Mouse (Mus musculus) embryonic facial prominence, embryonic 14.5 days (tissue): ENCODE data around the gene Ocm. TPM values are rescaled to one million over a fixed set of nuclear protein-coding genes. Genes with fewer than 3 reads are reported as not detected.
"Not testable (repeated sequence)": the region's sequence is repeated elsewhere in the genome, so short reads cannot be mapped to it uniquely, and the experiment has no call there.

Experiments
- ATAC-seq: fragments of 200-750 bp; cut with Nextera tagmentation; 2 replicates; pipeline ENCODE4 v1.8.0; 2017; ENCODE audit warnings: low read depth, moderate number of reproducible peaks, moderate TSS enrichment
- DNase-seq: peaks from one replicate; pipeline ENCODE4 v3.0.0-alpha.2; 2015; ENCODE audit warnings: low spot score
- H3K27ac ChIP-seq: fragments of 300-500 bp; sonication (generic); replicated peaks from 2 replicates; pipeline ENCODE4 v1.5.1; 2014; ENCODE audit warnings: low read depth, mild to moderate bottlenecking, low read length, moderate library complexity
- H3K27me3 ChIP-seq: fragments of 300-500 bp; sonication (generic); replicated peaks from 2 replicates; pipeline ENCODE4 v1.6.1; 2014; ENCODE audit warnings: low read length; ENCODE audit not compliant: control insufficient read depth, insufficient read depth
- H3K36me3 ChIP-seq: fragments of 300-500 bp; sonication (generic); 2 replicates; pipeline ENCODE4 v1.6.1; 2014; ENCODE audit warnings: low read length, mixed read lengths; ENCODE audit not compliant: control insufficient read depth, insufficient read depth
- H3K4me1 ChIP-seq: fragments of 300-500 bp; sonication (generic); 2 replicates; pipeline ENCODE4 v1.6.1; 2014; ENCODE audit warnings: antibody characterized with exemption, low read length; ENCODE audit not compliant: control insufficient read depth, insufficient read depth
- H3K4me2 ChIP-seq: fragments of 300-500 bp; sonication (generic); 2 replicates; pipeline ENCODE4 v1.6.1; 2014; ENCODE audit warnings: low read depth, mild to moderate bottlenecking, low read length, moderate library complexity, mixed read lengths
- H3K4me3 ChIP-seq: fragments of 300-500 bp; sonication (generic); 2 replicates; pipeline ENCODE4 v1.5.1; 2014; ENCODE audit warnings: low read depth, mild to moderate bottlenecking, low read length
- H3K9ac ChIP-seq: fragments of 300-500 bp; sonication (generic); 2 replicates; pipeline ENCODE4 v1.6.1; 2014; ENCODE audit warnings: low read depth, mild to moderate bottlenecking, low read length, moderate library complexity, mixed read lengths
- H3K9me3 ChIP-seq: fragments of 300-500 bp; sonication (generic); 2 replicates; pipeline ENCODE4 v1.6.1; 2016; ENCODE audit warnings: low read length; ENCODE audit not compliant: control insufficient read depth
- WGBS: fragments of 180-500 bp; shearing (Covaris S2); extraction: QIAGEN DNeasy Blood & Tissue Kit; methylation state at CpG from one replicate; pipeline ENCODE4 v1.1.7; 2014; 5-methylcytosine and 5-hydroxymethylcytosine counted together
- polyA plus RNA-seq: library from polyadenylated mRNA; unstranded; fragments of >200 nt; fragmentation: Nextera tagmentation; extraction: Ambion mirVana; gene quantifications from 2 replicates; pipeline ENCODE4 v1.2.1, GENCODE M21; 2014

Gene Ocm
- polyA plus RNA-seq, 1 experiment from 2014 or later: 1.1 TPM

DNA sequence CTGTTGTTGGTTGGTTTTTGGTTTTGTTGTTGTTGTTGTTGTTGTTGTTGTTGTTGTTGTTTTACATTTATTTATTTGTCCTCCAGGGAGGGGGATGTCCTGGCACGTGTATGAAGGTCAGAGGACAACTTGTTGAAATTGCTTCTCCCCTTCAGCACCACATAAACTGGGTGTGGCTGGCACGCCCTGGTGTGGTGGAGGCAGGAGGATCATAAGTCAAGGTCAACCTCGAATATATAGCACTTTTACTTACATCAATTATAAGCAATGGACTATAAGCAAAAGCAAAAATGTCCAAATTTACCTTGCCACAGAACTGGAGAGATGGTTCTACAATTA is 11.2 kb downstream of the Ocm start:
- Histone ChIP-seq H3K27me3 (no peaks in the 10 kb centered on the region), H3K36me3 (peaks cover 24% of the 10 kb centered on the region), H3K27ac (no peak overlapping the region), H3K4me3 (peak overlapping the region; percentile 92; the same call in 1 of the 2 replicates), H3K4me1 (no peaks in the 10 kb centered on the region), H3K9me3 (no peaks in the 10 kb centered on the region), H3K4me2 (peak overlapping the region; percentile 57), H3K9ac (no peak overlapping the region)
- WGBS: 78% methylated on average over 3 of the region's 3 CpGs
- DNase-seq (no peak), ATAC-seq (no peak)

DNA sequence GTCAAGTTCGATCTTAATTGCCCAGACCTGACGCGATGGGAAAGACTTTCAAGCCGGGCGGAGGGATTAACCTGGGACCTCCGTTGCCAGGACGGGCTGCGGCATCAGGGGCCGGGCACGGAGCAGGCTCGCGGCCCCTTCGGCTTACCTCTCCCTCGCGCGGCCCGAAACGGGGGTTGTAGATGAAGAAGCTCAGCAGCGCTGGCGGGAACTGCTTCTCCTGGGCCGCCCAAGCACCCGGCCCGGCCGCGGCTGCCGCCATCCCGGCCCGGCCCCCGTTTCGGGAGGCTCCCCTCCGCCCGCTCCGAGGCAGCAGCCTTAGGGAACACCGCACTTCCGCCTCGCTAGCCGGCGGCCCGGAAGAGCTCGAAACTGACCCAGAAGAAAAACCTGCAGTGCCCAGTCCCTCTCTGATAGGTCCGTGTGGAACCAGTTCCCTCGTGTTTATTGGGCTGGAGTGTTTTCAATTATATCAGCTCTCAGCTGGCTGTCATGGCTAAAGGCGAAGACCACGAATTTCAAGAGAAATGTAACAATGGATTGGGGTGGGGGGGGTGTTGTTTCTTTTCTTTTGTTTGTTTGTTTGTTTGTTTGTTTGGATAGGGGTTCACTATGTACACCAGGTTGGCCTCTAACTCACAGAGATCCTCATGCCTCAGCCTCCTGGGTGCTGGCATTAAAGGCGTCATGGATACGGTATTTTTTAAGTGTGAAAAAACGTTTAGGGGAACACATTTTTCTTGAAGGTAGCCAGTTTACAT is 11.7 kb downstream of the Ocm start, which contains the start of gene Ccz1:
Gene Ccz1 (minus strand): TSS at position 327 of the 761 bp plus-strand sequence.
- H3K36me3 ChIP-seq: peaks cover 28% of the 10 kb centered on the region
- peak; percentile 99 for ATAC-seq
- H3K27me3 ChIP-seq: no peaks in the 10 kb centered on the region
- peak within 1 kb of the TSS; percentile 92 for H3K4me3 ChIP-seq
- WGBS: 4% methylated on average over 33 of the region's 47 CpGs
- H3K9me3 ChIP-seq: no peaks in the 10 kb centered on the region
- peak within 1 kb of the TSS; percentile 86 for H3K27ac ChIP-seq
- peak within 1 kb of the TSS; percentile 92 for H3K9ac ChIP-seq
- DNase-seq: peak; percentile 96
- H3K4me2 ChIP-seq: peak within 1 kb of the TSS; percentile 57
- no peaks in the 10 kb centered on the region for H3K4me1 ChIP-seq

DNA sequence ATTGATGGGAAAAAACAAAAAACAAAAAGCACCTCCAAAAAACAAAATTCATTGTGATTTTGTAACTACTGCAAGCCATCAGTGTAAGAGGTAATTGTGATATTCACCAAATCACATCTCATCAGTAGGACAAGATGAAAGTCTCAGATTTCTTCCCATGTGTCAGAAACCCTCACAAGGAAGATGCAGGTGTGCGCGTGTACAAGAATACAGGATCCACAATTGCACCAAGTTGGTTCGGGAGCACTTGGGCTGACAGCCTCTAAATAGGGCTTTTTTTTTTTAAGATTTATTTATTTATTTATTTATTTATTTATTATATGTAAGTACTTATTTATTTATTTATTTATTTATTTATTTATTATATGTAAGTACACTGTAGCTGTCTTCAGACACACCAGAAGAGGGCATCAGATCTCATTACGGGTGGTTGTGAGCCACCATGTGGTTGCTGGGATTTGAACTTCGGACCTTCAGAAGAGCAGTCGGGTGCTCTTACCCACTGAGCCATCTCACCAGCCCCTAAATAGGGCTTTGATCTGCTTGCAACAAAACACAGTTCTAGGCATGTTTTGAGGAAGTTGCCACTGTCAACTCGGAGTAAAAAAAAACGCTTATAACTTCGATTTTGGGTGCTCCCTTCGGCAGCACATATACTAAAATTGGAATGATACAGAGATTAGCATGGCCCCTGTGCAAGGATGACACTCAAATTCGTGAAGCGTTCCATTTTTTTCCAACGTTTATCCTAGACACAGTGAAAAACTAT is 12.9 kb downstream of the Ocm start:
- Histone ChIP-seq H3K4me3 (peak overlapping the region; percentile 92), H3K4me2 (peak overlapping the region; percentile 57), H3K9ac (peak overlapping the region; percentile 92), H3K36me3 (peaks cover 40% of the 10 kb centered on the region)
- not testable (repeated sequence) for H3K4me1 ChIP-seq, H3K9me3 ChIP-seq, H3K27me3 ChIP-seq, H3K27ac ChIP-seq, DNase-seq, ATAC-seq
- 67% methylated on average over 12 of the region's 13 CpGs for WGBS

DNA sequence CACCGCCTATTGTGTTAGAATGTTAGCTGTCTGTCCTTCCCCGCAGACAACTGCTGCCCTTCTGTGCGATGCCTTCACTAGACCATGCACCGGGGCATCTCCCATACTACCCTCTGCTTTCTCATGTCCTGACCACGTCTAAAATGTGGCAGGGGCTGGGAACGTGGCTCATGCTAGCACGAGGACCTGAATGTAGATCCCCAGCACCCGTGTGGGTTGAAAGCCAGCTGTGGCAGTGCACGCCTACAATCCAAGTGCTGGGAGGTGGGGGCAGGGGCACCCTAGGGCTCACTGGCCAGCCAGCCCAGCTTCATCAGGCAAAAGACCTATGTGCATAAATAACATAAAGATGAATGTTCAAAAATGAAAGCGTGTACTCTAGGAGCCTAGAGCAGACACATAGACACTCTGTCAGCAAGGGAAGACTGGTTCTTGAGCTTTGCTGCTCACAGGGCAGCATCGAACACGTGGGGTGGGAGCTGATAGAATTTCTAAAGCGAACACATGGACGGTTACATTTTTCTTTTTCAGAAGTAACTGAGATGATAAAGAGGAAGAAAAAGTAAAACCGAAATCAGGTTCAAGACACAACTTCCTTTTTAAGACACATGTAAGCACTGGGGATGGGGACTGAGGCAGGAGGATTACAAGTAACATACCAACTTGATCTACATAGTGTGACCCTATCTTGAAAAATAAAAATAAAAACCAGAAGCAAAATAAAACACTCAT is 23.8 kb downstream of the Ocm start:
- H3K27ac ChIP-seq: no peak overlapping the region
- no peak overlapping the region for H3K9ac ChIP-seq
- ATAC-seq (no peak), DNase-seq (no peak)
- H3K4me3 ChIP-seq: no peak overlapping the region
- no peaks in the 10 kb centered on the region for H3K9me3 ChIP-seq
- H3K27me3 ChIP-seq: no peaks in the 10 kb centered on the region
- no peaks in the 10 kb centered on the region for H3K4me1 ChIP-seq
- H3K36me3 ChIP-seq: peaks cover 91% of the 10 kb centered on the region
- H3K4me2 ChIP-seq: no peak overlapping the region
- 91% methylated on average over 15 of the region's 15 CpGs for WGBS

DNA sequence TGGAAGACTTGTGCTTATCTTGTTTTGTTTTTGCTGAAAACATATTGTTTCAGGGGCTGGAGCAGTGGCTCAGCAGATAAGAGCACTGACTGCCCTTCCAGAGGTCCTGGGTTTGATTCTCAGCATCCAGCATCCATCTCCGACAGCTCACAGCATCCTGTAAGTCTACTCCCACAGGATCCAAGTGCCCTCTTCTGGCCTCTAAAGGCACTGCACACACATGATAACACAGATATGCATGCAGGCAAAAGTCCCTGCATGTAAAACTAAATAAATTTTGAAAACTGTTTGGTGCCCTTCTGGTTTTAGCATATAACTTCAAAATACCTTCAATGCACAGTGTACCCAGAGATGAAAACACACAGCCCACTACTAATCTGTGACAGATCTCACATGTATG is 27.1 kb downstream of the Ocm start:
- Histone ChIP-seq H3K27me3 (no peaks in the 10 kb centered on the region), H3K4me1 (no peaks in the 10 kb centered on the region), H3K9ac (no peak overlapping the region), H3K4me3 (no peak overlapping the region), H3K4me2 (no peak overlapping the region), H3K9me3 (no peaks in the 10 kb centered on the region), H3K36me3 (peaks cover 95% of the 10 kb centered on the region), H3K27ac (no peak overlapping the region)
- DNase-seq: no peak
- 88% methylated on average over 1 of the region's 1 CpGs for WGBS
- ATAC-seq: no peak

DNA sequence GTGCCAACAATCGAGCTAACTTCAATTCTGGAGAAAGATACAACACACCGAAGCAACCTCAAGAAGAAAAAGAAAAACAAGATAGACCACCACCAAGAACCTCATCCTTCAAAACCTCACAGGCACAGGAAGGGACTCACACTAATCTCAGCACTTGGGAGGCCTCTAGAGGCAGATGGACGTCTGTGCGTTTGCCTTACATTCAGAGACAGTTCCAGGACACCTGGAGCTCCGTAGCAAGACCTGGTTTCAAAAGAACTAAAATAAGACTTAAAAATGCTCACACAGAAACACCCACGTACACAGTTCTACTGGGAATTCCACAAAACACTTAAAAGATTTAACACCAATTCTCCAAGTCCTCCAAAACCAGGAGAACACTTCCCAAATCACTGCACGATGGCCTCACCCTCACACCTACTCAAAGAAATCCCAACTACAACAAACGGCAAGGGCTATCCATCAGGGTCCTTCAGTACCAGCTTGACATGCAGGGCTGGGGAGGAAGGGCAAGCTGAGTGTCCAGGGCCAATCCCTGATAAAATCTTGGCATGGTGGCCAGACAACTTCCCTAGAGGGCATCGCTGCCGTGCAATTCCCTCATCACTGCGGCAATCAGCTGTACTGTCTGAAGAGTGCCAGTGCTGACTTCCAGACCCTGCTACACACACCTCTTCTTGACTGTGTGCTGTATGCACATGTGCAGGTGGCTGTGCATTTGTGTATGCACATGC is 31.7 kb downstream of the Ocm start:
- no peak overlapping the region for H3K9ac ChIP-seq
- DNase-seq (no peak), ATAC-seq (no peak)
- no peak overlapping the region for H3K27ac ChIP-seq
- no peaks in the 10 kb centered on the region for H3K4me1 ChIP-seq
- H3K4me3 ChIP-seq: no peak overlapping the region
- H3K9me3 ChIP-seq: no peaks in the 10 kb centered on the region
- WGBS: 77% methylated on average over 11 of the region's 11 CpGs
- H3K27me3 ChIP-seq: no peaks in the 10 kb centered on the region
- H3K36me3 ChIP-seq: peaks cover 94% of the 10 kb centered on the region
- no peak overlapping the region for H3K4me2 ChIP-seq

DNA sequence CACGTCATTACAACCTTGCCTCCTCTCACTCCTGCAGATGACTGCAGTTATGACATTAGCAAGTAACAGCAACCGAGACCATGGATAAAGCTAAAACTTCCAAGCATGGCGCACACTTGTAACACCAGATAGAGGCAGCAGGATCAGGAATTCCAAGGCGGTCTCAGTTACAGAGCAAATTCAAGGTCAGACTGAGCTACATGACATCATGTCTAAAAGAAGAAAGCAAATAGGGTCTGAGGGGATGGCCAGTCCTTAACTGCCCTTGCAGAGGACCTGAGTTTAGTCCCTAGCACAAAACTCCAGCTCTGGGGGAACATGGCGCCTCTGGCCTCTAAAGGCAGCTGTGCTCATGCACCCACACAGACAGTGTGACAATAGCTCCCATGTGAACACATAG is 32.6 kb downstream of the Ocm start:
- Histone ChIP-seq H3K4me3 (no peak overlapping the region), H3K27me3 (no peaks in the 10 kb centered on the region), H3K4me1 (no peaks in the 10 kb centered on the region), H3K9ac (no peak overlapping the region), H3K36me3 (peaks cover 93% of the 10 kb centered on the region), H3K27ac (no peak overlapping the region), H3K9me3 (no peaks in the 10 kb centered on the region), H3K4me2 (no peak overlapping the region)
- WGBS: 85% methylated on average over 5 of the region's 5 CpGs
- ATAC-seq (no peak), DNase-seq (no peak)

DNA sequence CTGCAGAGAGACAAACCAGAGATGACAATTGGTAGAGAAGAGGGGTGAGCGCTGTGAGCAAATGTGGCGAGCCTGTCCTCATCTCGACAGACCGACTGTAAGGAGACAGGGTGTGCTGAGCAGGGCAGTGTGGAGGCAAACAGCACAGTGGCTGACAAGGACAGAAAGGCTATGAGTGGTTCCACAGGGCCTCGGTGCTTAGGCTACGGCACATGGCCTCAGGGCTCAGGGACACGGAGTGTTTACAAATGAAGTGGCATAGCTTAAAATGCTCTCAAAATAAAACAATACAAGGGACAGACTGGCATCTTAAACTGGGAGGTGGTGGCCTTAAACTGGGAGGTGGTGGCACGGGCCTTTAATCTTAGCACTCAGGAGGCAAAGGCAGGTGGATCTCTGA is 33.2 kb downstream of the Ocm start:
- Histone ChIP-seq H3K9ac (no peak overlapping the region), H3K9me3 (no peaks in the 10 kb centered on the region), H3K36me3 (peaks cover 93% of the 10 kb centered on the region), H3K27me3 (no peaks in the 10 kb centered on the region), H3K4me3 (no peak overlapping the region), H3K4me1 (no peaks in the 10 kb centered on the region), H3K27ac (no peak overlapping the region), H3K4me2 (no peak overlapping the region)
- WGBS: 87% methylated on average over 8 of the region's 8 CpGs
- DNase-seq: no peak
- no peak for ATAC-seq
